Mouse (Mus musculus) monocyte, adult 5-6 weeks (primary cell): Measurements from ENCODE around the gene Disc1. TPM values are rescaled to one million over a fixed set of nuclear protein-coding genes. Genes with fewer than 3 reads are reported as not detected.

Experiments used
- ATAC-seq: fragments of 153-309, 156-312 bp; replicated peaks from 2 replicates; pipeline ENCODE4 v1.8.0; 2017; ENCODE audit warnings: mild to moderate bottlenecking; ENCODE audit not compliant: low TSS enrichment, insufficient number of reproducible peaks, severe bottlenecking, poor library complexity, low FRiP score
- total RNA-seq: library from RNA; stranded (forward); fragments of 200-1000, 200-491, 200-594 nt; gene quantifications from 3 replicates; pipeline ENCODE4 v1.2.3, GENCODE M21; 2017

Disc1 gene
- total RNA-seq, 1 experiment from 2014 or later, result 3.9 TPM

GRCm38 (mm10) chr8:125060904-125061303 lies 6.9 kb downstream of the Disc1 start:
- no peak for ATAC-seq

DNA sequence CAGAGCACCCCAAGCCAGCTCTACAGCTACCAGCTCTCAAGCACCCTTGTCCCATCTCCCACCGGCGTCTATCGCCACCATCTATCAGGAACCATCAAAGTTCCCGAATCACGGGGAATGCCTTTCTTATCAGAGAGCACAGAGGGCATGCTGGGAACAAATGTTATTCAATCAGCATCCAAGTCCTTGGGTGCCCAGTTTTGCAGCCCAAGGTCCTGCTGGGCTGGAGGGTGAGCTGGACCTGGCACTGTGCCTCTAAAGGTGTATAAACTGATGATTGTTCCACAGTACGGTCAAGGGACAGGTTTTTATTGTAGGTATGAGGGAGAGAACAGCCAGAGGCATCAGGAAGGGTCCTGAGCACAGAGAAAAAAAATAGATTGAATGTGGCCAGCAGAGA lies 11.6 kb downstream of the Disc1 start:
- no peak for ATAC-seq

GRCm38 (mm10) chr8:125066913-125067595 lies 13.1 kb downstream of the Disc1 start:
- peak; percentile 63 for ATAC-seq

DNA sequence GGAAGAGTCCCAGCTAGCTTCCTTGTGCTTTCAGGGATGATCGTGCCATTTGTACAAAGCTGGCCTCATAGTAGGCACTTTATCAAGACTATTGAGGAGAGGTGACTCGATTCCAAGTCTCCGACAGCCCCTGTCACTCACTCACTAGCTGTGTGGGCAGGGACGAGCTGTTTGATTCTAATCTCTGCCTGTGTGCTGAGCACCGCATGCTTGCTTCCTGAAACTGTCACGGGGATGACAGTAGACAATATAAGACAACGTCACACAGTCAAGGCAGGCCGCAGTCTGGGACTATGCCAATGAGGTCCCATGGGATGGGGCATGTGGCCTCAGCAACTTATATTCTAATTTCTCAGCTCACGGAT lies 13.6 kb downstream of the Disc1 start:
- ATAC-seq, result peak; percentile 60

- ATAC-seq, result peak; percentile 32; the same call in 1 of the 2 replicates
These were observed 14.3 kb downstream of the Disc1 start for GRCm38 (mm10) chr8:125068146-125068905.

DNA sequence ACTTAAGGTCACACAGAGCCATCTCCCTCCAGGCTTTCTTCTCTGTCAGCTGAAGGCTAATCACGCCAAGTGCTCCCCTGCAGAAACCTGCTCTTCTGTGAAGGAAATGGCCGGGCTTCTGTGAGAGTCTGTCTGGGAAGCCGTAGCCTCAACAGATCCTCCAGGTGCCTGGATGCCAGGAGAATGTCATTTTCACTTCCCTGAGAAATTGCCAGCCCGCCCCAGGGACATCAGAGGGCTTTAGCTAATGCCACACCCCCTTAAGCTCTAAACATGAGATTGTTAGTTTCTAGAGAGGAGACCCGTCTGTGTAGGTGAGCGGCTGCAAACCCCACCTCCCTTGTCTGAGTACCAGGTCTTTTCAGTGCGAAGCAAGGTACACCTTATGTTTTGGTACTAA lies 15.3 kb downstream of the Disc1 start:
- no peak for ATAC-seq

GRCm38 (mm10) chr8:125069733-125070132 lies 15.7 kb downstream of the Disc1 start:
- ATAC-seq, result no peak

DNA sequence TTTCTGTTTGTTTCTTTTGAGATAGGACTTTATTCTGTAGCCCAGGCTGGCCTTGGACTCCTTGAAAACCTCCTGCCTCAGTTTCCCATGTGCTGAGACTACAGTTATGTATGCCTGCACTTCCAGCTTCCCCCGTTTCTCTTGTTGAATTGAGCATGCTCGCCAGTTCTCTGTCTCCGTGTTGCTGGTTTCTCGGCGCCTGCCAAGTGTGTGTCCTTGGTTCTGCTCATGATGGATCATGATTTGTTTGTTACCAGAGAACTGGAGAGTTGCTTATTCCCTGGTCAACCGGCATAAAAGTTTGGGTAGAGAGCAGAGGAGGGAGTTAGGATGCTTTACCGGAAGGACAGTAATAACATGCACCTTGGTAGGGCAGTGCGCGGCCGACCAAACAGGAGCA lies 20.1 kb downstream of the Disc1 start:
- ATAC-seq, result no peak

GRCm38 (mm10) chr8:125074581-125074980 lies 20.6 kb downstream of the Disc1 start:
- no peak for ATAC-seq

DNA sequence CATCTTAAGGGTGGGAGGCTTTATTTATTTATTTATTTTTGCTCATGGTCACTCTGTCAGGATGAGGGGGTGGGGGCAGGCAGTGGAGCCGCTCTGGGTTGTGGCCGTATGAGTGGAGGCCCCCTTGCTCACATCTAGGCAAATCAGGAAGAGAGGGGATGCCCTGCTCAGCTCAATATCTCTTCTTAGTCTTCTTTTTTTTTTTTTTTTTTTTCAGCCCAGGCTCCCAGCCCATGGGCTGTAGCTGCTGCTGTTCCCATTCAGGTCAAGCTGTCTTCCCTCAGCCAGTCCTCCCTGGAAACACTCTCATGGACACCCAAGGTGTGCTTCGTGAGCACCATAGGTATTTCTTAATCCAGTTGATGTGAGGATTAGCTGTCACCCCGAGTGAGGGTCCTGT lies 21.4 kb downstream of the Disc1 start:
- ATAC-seq, result no peak

DNA sequence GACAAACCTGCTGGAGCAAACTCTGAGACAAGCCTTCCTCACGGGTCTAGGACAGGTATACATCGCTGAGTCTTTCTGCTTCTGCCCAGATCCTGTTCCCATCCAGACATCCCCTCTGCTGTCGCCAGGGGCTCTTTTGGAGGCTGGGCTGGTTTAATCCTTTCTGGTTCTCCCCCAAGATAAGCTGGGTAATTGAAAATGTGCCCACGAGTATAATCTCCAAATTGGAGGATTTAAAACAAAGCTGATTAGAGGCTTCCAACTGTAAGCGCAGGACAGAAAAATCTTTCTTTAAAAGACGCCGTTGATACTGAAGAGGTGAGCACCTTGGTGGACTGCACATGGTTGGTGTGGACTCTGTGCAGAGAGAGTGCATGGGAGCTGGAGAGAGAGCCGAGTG lies 23.3 kb downstream of the Disc1 start:
- no peak for ATAC-seq

GRCm38 (mm10) chr8:125078771-125079384 lies 24.9 kb downstream of the Disc1 start:
- no peak for ATAC-seq

DNA sequence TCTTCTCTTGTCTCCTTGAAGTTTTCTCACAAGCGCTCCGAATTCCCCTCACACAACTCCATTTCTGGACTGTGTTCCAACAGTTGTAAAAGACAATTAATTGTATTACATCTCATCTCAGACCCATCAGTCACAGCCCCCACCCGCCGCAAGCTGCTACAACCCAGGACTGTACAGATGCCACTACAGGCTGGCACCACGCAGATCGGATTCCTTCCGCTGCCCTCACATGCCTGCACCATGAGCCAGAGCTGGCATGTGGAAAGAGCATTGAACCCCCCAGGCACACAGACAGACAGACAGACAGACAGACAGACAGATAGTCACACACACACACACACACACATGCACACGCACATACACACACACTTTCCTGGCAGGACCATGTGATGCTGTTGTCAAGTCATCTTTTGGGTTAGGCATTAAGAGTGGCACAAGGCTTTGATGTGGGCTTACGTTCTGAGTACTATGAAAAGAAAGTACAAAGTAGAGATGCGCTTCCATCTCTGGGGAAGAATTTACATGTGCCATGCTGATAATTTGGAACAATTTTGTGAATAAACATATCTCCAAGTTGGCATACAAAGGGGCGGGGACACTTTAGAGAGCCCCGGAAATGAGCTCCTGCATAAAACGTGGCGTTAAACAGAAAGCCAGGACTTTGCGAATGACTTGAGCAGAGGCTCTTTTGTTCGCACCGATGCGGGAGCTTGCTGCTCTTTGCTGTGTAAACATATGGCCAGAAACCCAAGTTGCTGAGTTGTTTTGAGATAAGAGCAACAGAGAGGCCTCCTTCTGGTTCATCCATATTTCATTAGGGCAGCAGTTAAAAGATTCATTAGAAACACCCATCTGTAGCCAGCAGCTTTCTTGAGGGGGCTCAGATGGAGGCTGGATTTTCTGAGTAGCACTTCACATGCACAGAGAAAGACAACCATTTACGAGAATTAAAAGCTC lies 26.7 kb downstream of the Disc1 start:
- no peak for ATAC-seq

GRCm38 (mm10) chr8:125083746-125084145 lies 29.8 kb downstream of the Disc1 start:
- ATAC-seq, result no peak

DNA sequence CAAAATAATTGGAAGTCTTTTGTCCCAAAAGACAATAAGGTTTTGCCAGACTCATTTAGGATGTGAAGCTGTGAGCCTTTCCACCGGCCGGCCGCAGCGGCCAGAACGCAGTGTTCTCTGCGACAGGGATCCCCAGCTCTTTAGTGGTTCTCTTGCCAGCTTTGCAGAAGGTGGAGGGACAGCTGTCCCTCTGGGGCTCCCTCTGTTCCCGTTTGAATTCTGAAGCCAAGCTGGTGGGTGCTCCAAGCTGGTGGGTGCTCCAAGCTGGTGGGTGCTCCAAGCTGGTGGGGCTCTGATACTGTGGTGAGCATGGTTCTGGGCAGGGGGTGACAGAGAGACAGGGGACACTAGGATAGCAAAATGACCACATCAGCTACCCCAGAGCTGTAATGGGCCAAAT lies 30.5 kb downstream of the Disc1 start:
- ATAC-seq, result no peak

DNA sequence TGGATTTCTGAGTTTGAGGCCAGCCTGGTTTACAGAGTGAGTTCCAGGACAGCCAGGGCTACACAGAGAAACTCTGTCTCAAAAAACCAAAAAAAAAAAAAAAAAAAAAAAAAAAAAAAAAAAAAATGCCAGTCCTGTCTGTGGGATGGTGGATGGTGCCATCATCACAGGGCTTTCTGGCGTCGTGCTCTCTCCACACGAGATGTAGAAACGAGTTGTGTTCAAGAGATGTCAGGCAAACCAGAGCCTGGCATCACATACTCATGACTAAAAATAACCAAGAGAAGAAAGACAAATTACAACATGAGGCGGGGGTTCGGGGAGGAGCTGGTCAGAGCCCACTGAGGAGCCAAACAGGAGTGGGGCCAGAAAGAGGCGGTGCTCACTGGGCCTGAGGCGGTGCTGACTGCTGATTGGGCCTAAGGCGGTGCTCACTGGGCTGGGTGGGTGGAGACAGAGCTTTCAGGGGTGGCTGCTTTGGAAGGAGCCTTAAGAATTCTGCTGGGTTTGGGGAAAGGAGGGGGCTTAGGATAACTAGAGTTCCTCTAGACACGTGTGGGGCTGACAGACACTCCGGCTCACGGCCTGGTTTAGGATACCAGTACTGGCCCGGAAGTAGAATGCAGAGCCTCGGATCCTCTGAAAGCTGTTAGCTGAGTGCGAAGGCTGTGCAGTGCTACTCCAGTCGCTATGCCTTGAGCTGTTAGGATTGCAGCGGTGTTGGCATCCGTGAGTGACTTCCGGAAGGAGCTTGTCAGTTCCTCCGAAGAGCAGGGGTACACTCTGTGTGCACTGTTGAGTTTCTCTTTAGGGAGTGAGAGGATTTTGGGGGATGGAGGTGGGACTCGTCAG lies 37.1 kb downstream of the Disc1 start:
- ATAC-seq, result no peak

- no peak for ATAC-seq
These were observed 43.1 kb downstream of the Disc1 start for GRCm38 (mm10) chr8:125097140-125097539.

- no peak for ATAC-seq
These were observed 44.1 kb downstream of the Disc1 start for GRCm38 (mm10) chr8:125098050-125098449.
